Mouse (Mus musculus) heart, embryonic 13.5 days (tissue): ENCODE measurements at regions not wholly inside any gene's neighbourhood (a gene's known extent, or its start where the extent isn't known, plus 50 kb on each side); places are given as distances from the start of the nearest gene placed in this dataset.

Experiments
- ATAC-seq: fragments of 200-750 bp; cut with Nextera tagmentation; 2 replicates; pipeline ENCODE4 v1.8.0; 2017; ENCODE audit warnings: moderate TSS enrichment; ENCODE audit not compliant: insufficient number of reproducible peaks, low FRiP score, low TSS enrichment; ENCODE audit errors: extremely low read depth
- H3K27ac ChIP-seq: fragments of 300-500 bp; sonication (generic); replicated peaks from 2 replicates; pipeline ENCODE4 v1.5.1; 2015; ENCODE audit warnings: moderate library complexity, mild to moderate bottlenecking, inconsistent platforms
- H3K27me3 ChIP-seq: fragments of 300-500 bp; sonication (generic); replicated peaks from 2 replicates; pipeline ENCODE4 v1.6.1; 2015; ENCODE audit warnings: mild to moderate bottlenecking, inconsistent platforms
- H3K36me3 ChIP-seq: fragments of 300-500 bp; sonication (generic); 2 replicates; pipeline ENCODE4 v1.6.1; 2015; ENCODE audit warnings: mild to moderate bottlenecking, inconsistent platforms
- H3K4me1 ChIP-seq: fragments of 300-500 bp; sonication (generic); 2 replicates; pipeline ENCODE4 v1.6.1; 2015; ENCODE audit warnings: inconsistent platforms
- H3K4me2 ChIP-seq: fragments of 300-500 bp; sonication (generic); 2 replicates; pipeline ENCODE4 v1.6.1; 2015; ENCODE audit warnings: inconsistent platforms, mild to moderate bottlenecking, moderate library complexity
- H3K4me3 ChIP-seq: fragments of 300-500 bp; sonication (generic); 2 replicates; pipeline ENCODE4 v1.5.1; 2015; ENCODE audit warnings: moderate library complexity, mild to moderate bottlenecking, inconsistent platforms
- H3K9ac ChIP-seq: fragments of 300-500 bp; sonication (generic); 2 replicates; pipeline ENCODE4 v1.6.1; 2015; ENCODE audit warnings: inconsistent platforms, mild to moderate bottlenecking, moderate library complexity
- H3K9me3 ChIP-seq: fragments of 300-500 bp; sonication (generic); 2 replicates; pipeline ENCODE4 v1.6.1; 2016; ENCODE audit warnings: inconsistent platforms
- WGBS: fragments of 180-500 bp; shearing (Covaris S2); methylation state at CpG from one replicate; pipeline ENCODE4 v1.1.7; 2015; ENCODE audit warnings: mixed read lengths; 5-methylcytosine and 5-hydroxymethylcytosine counted together

- no peaks in the 10 kb centered on the region for H3K9me3 ChIP-seq
- no peak overlapping the region for H3K9ac ChIP-seq
- H3K4me1 ChIP-seq, result no peaks in the 10 kb centered on the region
- 83% methylated on average over 4 of the region's 4 CpGs for WGBS
- H3K27ac ChIP-seq, result no peak overlapping the region
- H3K4me2 ChIP-seq, result no peak overlapping the region
- no peaks in the 10 kb centered on the region for H3K36me3 ChIP-seq
- H3K27me3 ChIP-seq, result no peaks in the 10 kb centered on the region
- no peak for ATAC-seq
- H3K4me3 ChIP-seq, result no peak overlapping the region
Observed at GRCm38 (mm10) chr7:129049726-129050125, 207.1 kb upstream of the Plpp4 start.

- Histone ChIP-seq H3K4me1 (no peaks in the 10 kb centered on the region), H3K4me2 (no peak overlapping the region), H3K36me3 (no peaks in the 10 kb centered on the region), H3K9ac (no peak overlapping the region), H3K4me3 (no peak overlapping the region), H3K27ac (no peak overlapping the region), H3K9me3 (no peaks in the 10 kb centered on the region), H3K27me3 (no peaks in the 10 kb centered on the region)
- ATAC-seq, result no peak
- 60% methylated on average over 1 of the region's 1 CpGs for WGBS
Observed at GRCm38 (mm10) chr7:129050675-129051074, 206.2 kb upstream of the Plpp4 start.

GRCm38 (mm10) chr7:129066891-129067290 lies 189.9 kb upstream of the Plpp4 start:
- H3K36me3 ChIP-seq, result no peaks in the 10 kb centered on the region
- H3K9me3 ChIP-seq, result no peaks in the 10 kb centered on the region
- H3K9ac ChIP-seq, result no peak overlapping the region
- no peak overlapping the region for H3K4me2 ChIP-seq
- no peak for ATAC-seq
- H3K4me1 ChIP-seq, result no peaks in the 10 kb centered on the region
- no peak overlapping the region for H3K4me3 ChIP-seq
- H3K27me3 ChIP-seq, result no peaks in the 10 kb centered on the region
- H3K27ac ChIP-seq, result no peak overlapping the region
- 69% methylated on average over 2 of the region's 2 CpGs for WGBS

GRCm38 (mm10) chr7:129068137-129068536 lies 188.7 kb upstream of the Plpp4 start:
- Histone ChIP-seq H3K9ac (no peak overlapping the region), H3K27ac (no peak overlapping the region), H3K4me1 (no peaks in the 10 kb centered on the region), H3K27me3 (no peaks in the 10 kb centered on the region), H3K4me2 (no peak overlapping the region), H3K36me3 (no peaks in the 10 kb centered on the region), H3K9me3 (no peaks in the 10 kb centered on the region), H3K4me3 (no peak overlapping the region)
- 79% methylated on average over 4 of the region's 4 CpGs for WGBS
- no peak for ATAC-seq

GRCm38 (mm10) chr7:129079786-129080185 lies 177.0 kb upstream of the Plpp4 start:
- H3K4me2 ChIP-seq, result no peak overlapping the region
- H3K27me3 ChIP-seq, result no peaks in the 10 kb centered on the region
- H3K9me3 ChIP-seq, result no peaks in the 10 kb centered on the region
- H3K4me1 ChIP-seq, result no peaks in the 10 kb centered on the region
- no peak overlapping the region for H3K9ac ChIP-seq
- no peaks in the 10 kb centered on the region for H3K36me3 ChIP-seq
- no peak for ATAC-seq
- no peak overlapping the region for H3K27ac ChIP-seq
- H3K4me3 ChIP-seq, result no peak overlapping the region
- WGBS, result 63% methylated on average over 6 of the region's 6 CpGs

- WGBS, result 59% methylated on average over 4 of the region's 4 CpGs
- no peaks in the 10 kb centered on the region for H3K27me3 ChIP-seq
- H3K9ac ChIP-seq, result no peak overlapping the region
- no peaks in the 10 kb centered on the region for H3K9me3 ChIP-seq
- H3K4me1 ChIP-seq, result no peaks in the 10 kb centered on the region
- no peak overlapping the region for H3K4me3 ChIP-seq
- no peak overlapping the region for H3K27ac ChIP-seq
- no peak overlapping the region for H3K4me2 ChIP-seq
- H3K36me3 ChIP-seq, result no peaks in the 10 kb centered on the region
- no peak for ATAC-seq
Observed at GRCm38 (mm10) chr7:129091441-129091840, 165.4 kb upstream of the Plpp4 start.

GRCm38 (mm10) chr7:129096374-129097069 lies 160.3 kb upstream of the Plpp4 start:
- no peak overlapping the region for H3K4me3 ChIP-seq
- no peak overlapping the region for H3K27ac ChIP-seq
- no peaks in the 10 kb centered on the region for H3K9me3 ChIP-seq
- H3K36me3 ChIP-seq, result no peaks in the 10 kb centered on the region
- peaks cover 4% of the 10 kb centered on the region for H3K4me1 ChIP-seq
- H3K27me3 ChIP-seq, result no peaks in the 10 kb centered on the region
- no peak overlapping the region for H3K4me2 ChIP-seq
- 20% methylated on average over 3 of the region's 3 CpGs for WGBS
- ATAC-seq, result no peak
- H3K9ac ChIP-seq, result no peak overlapping the region

- no peak overlapping the region for H3K4me3 ChIP-seq
- no peak overlapping the region for H3K4me2 ChIP-seq
- WGBS, result 72% methylated on average over 4 of the region's 4 CpGs
- H3K36me3 ChIP-seq, result no peaks in the 10 kb centered on the region
- H3K4me1 ChIP-seq, result no peaks in the 10 kb centered on the region
- no peaks in the 10 kb centered on the region for H3K9me3 ChIP-seq
- no peak overlapping the region for H3K9ac ChIP-seq
- H3K27ac ChIP-seq, result no peak overlapping the region
- ATAC-seq, result no peak
- H3K27me3 ChIP-seq, result no peaks in the 10 kb centered on the region
Observed at GRCm38 (mm10) chr7:129102437-129102836, 154.4 kb upstream of the Plpp4 start.

- Histone ChIP-seq H3K9ac (no peak overlapping the region), H3K27ac (peak overlapping the region; percentile 50; the same call in 1 of the 2 replicates), H3K27me3 (no peaks in the 10 kb centered on the region), H3K36me3 (no peaks in the 10 kb centered on the region), H3K9me3 (no peaks in the 10 kb centered on the region), H3K4me2 (no peak overlapping the region), H3K4me1 (peaks cover 9% of the 10 kb centered on the region), H3K4me3 (no peak overlapping the region)
- no peak for ATAC-seq
Observed at GRCm38 (mm10) chr7:129134176-129134575, 122.7 kb upstream of the Plpp4 start.

- no peak for ATAC-seq
- Histone ChIP-seq H3K9me3 (no peaks in the 10 kb centered on the region), H3K27me3 (no peaks in the 10 kb centered on the region), H3K4me2 (no peak overlapping the region), H3K36me3 (no peaks in the 10 kb centered on the region), H3K27ac (peak overlapping the region; percentile 50; the same call in 1 of the 2 replicates), H3K9ac (no peak overlapping the region), H3K4me1 (peaks cover 9% of the 10 kb centered on the region), H3K4me3 (no peak overlapping the region)
- 24% methylated on average over 4 of the region's 4 CpGs for WGBS
Observed at GRCm38 (mm10) chr7:129134661-129135215, 122.1 kb upstream of the Plpp4 start.

- H3K27ac ChIP-seq, result no peak overlapping the region
- ATAC-seq, result no peak
- 74% methylated on average over 11 of the region's 11 CpGs for WGBS
- peaks cover 9% of the 10 kb centered on the region for H3K4me1 ChIP-seq
- no peak overlapping the region for H3K4me2 ChIP-seq
- no peaks in the 10 kb centered on the region for H3K27me3 ChIP-seq
- H3K9me3 ChIP-seq, result no peaks in the 10 kb centered on the region
- H3K36me3 ChIP-seq, result no peaks in the 10 kb centered on the region
- H3K9ac ChIP-seq, result no peak overlapping the region
- H3K4me3 ChIP-seq, result no peak overlapping the region
Observed at GRCm38 (mm10) chr7:129137303-129137990, 119.4 kb upstream of the Plpp4 start.
